Mouse (Mus musculus): ENCODE measurements around the gene Tmem171. TPM values are rescaled to one million over a fixed set of nuclear protein-coding genes. Genes with fewer than 3 reads are reported as not detected.
A peak's percentile ranks its signal among the peaks of the same experiment; 100 is the strongest.

The Tmem171 gene
- polyA plus RNA-seq, 1 experiment from 2014 or later: not detected

DNA sequence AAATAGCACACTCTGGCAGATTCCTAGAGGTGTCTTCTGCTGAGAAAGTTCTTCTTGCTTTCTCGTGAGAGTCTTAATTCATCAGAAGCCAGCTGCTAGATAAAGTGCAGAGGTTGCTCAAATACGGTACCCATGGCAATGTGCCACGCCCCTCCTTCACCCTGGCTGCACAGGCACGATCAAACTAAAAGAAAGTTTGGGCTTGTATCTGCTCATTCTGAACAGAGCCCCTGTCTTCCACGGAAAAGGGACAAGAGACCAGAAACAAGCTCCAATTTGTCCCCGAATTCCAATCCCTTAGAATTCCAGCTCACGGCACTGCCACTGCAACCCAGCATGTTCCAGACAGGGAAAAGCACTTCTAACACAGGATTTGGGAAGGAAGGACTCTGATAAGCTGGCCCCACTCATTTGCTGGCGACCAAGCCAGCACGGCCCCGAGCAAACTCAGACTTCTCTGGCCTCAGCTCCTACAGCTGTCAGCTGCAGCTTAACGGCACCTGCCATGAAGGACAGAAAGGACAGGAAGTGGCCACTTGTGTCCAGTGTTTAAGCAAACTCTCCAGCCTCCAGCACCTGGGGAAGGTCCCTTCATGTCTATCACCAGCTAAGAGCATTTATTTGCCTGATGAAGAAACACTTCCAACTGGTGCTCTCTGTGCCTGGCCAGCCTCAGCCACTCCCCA lies 4.9 kb downstream of the Tmem171 start:
- Histone ChIP-seq H3K27ac (no peak overlapping the region), H3K27me3 (ENCODE audit: poor library complexity, severe bottlenecking) (peaks cover 17% of the 10 kb centered on the region), H3K36me3 (replicated peaks) (no peaks in the 10 kb centered on the region), H3K9me3 (no peaks in the 10 kb centered on the region), H3K4me1 (peaks cover 3% of the 10 kb centered on the region), H3K4me3 (no peak overlapping the region)
- WGBS: 84% methylated on average over 11 of the region's 11 CpGs
- no peak for DNase-seq (ENCODE audit: extremely low spot score, low spot score)

DNA sequence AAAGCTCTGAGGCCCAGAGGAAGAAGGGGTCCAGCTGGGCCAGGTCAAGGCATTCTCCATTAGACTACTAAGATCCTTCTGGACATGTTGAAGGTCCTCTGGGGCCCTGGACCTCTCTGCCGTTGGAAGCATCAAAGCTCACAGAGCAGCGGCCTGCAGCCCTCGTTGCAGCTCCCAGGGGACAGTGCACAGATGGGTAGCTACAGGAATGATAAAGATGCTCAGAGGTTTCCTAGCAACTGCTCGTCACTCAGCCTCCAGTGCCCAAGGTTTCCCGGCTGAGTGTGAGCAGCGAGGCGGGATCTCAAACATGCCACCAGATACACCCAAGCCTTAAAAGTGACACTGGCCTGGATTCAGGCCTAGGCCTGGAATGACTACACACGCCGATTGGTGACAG lies 6.7 kb downstream of the Tmem171 start:
- Histone ChIP-seq H3K4me3 (no peak overlapping the region), H3K9me3 (no peaks in the 10 kb centered on the region), H3K27ac (no peak overlapping the region), H3K27me3 (ENCODE audit: poor library complexity, severe bottlenecking) (no peaks in the 10 kb centered on the region), H3K4me1 (no peaks in the 10 kb centered on the region), H3K36me3 (replicated peaks) (no peaks in the 10 kb centered on the region)
- 80% methylated on average over 9 of the region's 9 CpGs for WGBS
- no peak for DNase-seq (ENCODE audit: extremely low spot score, low spot score)

DNA sequence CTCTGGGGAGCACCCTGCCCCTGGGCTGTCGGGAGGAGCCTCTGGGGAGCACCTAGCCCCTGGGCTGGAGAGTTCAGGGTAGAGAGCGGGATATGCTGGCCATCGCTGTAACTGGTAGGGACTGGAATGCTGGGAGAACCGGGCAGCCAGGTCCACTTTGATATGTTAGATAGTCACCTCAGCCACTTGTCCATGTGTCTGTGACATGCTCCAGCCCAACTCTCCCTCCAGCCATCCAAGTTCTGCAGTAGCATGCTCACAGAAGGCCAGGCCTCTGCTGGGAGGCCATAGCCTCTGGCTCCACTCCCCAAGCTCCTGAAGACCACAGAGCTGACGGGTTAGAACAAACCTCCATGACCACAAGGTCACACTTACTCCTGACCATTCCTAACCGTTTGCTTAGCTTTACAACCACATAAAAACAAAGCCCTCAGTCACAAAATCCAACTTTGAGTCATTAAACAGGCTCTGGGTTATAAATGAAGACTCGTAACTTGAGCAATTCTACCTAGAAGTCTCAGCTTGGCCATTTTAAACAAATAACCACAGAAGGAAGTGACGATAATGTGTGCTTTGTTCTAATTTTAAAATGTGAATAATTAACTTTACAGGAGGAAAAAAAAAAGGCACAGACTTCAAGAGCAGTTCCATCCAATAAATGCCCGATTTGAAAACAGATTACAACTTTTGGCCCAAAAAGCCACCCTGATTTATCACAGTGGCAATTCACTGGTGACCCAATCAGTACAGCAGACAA lies 10.3 kb downstream of the Tmem171 start:
- no peak for DNase-seq (ENCODE audit: extremely low spot score, low spot score)
- no peak overlapping the region for H3K27ac ChIP-seq
- H3K36me3 ChIP-seq (replicated peaks): no peaks in the 10 kb centered on the region
- H3K27me3 ChIP-seq (ENCODE audit: poor library complexity, severe bottlenecking): no peaks in the 10 kb centered on the region
- H3K4me1 ChIP-seq: peaks cover 10% of the 10 kb centered on the region
- WGBS: 86% methylated on average over 9 of the region's 9 CpGs
- H3K9me3 ChIP-seq: no peaks in the 10 kb centered on the region
- H3K4me3 ChIP-seq: no peak overlapping the region

DNA sequence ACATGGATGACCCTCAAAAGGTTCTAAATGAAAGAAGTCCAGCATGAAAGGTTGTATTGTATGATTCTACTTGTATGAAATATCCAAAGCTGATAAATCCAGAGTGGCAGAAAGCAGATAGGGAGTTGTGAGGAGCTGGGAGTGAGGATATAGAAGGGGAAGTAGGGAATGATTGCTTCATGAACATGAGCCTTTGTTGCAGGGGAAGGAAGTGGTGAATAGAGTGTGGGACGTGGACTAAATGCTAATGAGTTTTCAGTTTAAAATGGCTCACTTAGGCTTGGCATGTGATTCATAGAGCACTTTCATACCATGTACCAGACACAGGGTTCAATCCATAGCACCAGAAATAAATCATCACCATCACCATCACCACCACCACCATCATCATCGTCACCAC lies 11.2 kb downstream of the Tmem171 start:
- Histone ChIP-seq H3K27me3 (ENCODE audit: poor library complexity, severe bottlenecking) (no peaks in the 10 kb centered on the region), H3K4me3 (no peak overlapping the region), H3K27ac (no peak overlapping the region), H3K9me3 (no peaks in the 10 kb centered on the region), H3K36me3 (replicated peaks) (no peaks in the 10 kb centered on the region), H3K4me1 (peaks cover 14% of the 10 kb centered on the region)
- no peak for DNase-seq (ENCODE audit: extremely low spot score, low spot score)
- 85% methylated on average over 2 of the region's 2 CpGs for WGBS

DNA sequence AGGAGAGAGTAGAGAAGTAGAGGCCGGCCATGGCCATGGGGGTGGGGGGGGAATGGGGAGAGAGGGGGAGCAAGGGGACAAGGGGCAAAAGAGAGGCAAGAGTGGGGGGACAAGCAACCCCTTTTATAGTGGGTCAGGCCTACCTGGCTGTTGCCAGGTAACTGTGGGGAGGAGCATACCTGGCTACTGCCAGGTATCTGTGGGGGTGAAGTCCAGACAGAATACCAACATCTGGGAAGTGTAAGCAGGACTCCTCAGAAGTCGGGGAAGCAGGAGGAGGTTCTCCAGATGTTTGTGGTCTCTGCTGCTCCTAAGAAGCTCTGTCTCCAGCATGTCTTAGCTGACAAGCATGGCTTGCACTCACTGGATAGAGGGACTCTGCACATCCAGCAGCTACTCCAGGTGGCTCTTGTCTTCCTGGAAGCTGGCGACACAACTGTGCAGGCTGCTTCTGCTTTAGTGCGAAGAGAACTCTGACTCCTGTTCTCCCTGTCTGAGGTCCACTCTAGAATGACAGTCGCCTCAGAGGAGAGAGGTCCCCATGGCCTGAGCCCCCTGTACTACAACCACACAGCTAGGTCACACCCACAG lies 14.1 kb downstream of the Tmem171 start:
- H3K27ac ChIP-seq: no peak overlapping the region
- no peaks in the 10 kb centered on the region for H3K27me3 ChIP-seq (ENCODE audit: poor library complexity, severe bottlenecking)
- no peaks in the 10 kb centered on the region for H3K9me3 ChIP-seq
- peaks cover 14% of the 10 kb centered on the region for H3K4me1 ChIP-seq
- H3K36me3 ChIP-seq (replicated peaks): no peaks in the 10 kb centered on the region
- H3K4me3 ChIP-seq: no peak overlapping the region
- DNase-seq (ENCODE audit: extremely low spot score, low spot score): no peak
- 89% methylated on average over 5 of the region's 5 CpGs for WGBS

DNA sequence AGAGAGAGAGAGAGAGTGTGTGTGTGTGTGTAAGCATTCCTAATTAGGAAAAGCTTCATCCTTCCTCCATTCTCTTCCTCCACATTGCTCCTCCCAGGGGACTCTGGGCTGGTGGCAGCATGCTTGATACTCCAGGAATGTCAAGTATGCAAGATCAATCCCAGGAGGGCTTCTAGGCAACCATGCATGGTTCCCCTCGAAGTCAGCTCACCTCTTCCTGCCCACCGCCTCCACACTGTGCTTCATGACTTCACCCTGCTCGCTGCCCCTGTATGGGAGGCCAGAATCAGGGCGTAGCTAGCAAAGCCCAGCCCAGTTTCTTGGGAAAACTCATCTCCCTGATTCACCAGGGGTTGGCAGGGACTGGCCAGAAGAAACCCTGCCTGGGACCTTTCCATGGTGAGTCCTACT lies 15.0 kb downstream of the Tmem171 start:
- DNase-seq (ENCODE audit: extremely low spot score, low spot score): no peak

DNA sequence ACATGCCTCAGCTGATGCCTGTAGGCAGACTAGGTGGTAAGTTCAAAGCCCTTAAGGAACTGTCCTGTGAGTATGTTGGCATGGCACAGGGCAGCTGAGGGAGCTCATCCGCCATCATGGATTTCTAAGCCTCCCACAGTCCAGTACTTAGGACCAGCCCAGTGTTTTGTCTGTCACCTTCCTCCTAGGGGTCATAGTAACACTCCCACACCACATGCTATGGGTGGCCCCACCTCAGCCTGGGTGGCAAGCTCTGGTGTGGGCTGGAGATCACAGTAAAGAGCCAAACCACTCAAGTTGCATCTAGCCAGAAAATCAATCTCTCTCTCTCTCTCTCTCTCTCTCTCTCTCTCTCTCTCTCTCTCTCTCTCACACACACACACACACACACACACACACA lies 15.4 kb downstream of the Tmem171 start:
- Histone ChIP-seq H3K27ac (no peak overlapping the region), H3K9me3 (no peaks in the 10 kb centered on the region), H3K36me3 (replicated peaks) (no peaks in the 10 kb centered on the region), H3K4me1 (peaks cover 14% of the 10 kb centered on the region), H3K4me3 (no peak overlapping the region), H3K27me3 (ENCODE audit: poor library complexity, severe bottlenecking) (no peaks in the 10 kb centered on the region)
- no peak for DNase-seq (ENCODE audit: extremely low spot score, low spot score)
- 81% methylated on average over 1 of the region's 1 CpGs for whole genome bisulfite sequencing

More for the DNA sequence above, 15.0 kb downstream of the Tmem171 start:
- 0 out of 2 replicates have a peak overlapping the region, but pooled peaks have one; percentile 6 for H3K27ac ChIP-seq
- no peaks in the 10 kb centered on the region for H3K27me3 ChIP-seq (ENCODE audit: poor library complexity, severe bottlenecking)
- no peaks in the 10 kb centered on the region for H3K9me3 ChIP-seq
- 60% methylated on average over 4 of the region's 4 CpGs for WGBS
- H3K36me3 ChIP-seq (replicated peaks): no peaks in the 10 kb centered on the region
- H3K4me3 ChIP-seq: no peak overlapping the region
- peaks cover 14% of the 10 kb centered on the region for H3K4me1 ChIP-seq

DNA sequence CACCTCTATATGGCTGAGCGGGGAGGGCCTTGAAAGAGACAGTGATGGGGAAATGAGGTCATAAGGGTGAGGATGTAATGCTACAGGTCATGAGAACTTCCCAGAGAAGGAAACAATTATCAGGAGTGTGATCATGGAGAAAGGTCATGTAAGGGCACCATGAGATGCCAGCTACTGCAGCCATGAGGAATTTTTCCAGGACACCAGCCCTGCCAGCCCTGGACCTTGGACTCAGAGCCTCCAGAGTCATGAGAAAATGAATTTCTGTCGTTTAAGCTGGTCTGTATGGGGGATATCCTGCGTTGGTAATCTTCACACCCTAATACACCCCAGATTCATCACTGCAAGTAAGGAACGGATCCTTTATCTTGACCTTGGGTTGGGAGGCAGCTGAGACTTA lies 20.7 kb downstream of the Tmem171 start:
- H3K27ac ChIP-seq: no peak overlapping the region
- H3K9me3 ChIP-seq: no peaks in the 10 kb centered on the region
- DNase-seq (ENCODE audit: extremely low spot score, low spot score): no peak
- WGBS: 82% methylated on average over 4 of the region's 4 CpGs
- no peak overlapping the region for H3K4me3 ChIP-seq
- no peaks in the 10 kb centered on the region for H3K36me3 ChIP-seq (replicated peaks)
- H3K4me1 ChIP-seq: peaks cover under 1% of the 10 kb centered on the region; the same call in 1 of the 2 replicates
- H3K27me3 ChIP-seq (ENCODE audit: poor library complexity, severe bottlenecking): no peaks in the 10 kb centered on the region

DNA sequence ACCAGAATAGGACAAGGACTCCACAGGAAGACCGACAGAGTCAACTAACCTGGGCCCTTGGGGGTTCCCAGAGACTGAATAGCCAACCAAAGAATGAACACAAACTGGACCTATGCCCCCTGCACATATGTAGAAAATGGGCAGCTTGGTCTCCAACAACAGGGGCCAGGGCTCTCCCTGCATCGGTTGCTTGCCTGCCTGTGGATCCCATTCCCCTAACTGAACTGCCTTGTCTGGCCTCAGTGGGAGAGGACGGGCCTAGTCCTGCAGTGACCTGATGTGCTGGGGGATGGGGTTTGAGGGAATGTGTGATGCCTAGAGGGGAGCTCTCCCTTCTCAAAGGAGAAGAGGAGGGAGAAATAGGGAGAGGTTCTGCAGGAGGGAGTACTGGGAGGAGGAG lies 25.3 kb downstream of the Tmem171 start:
- DNase-seq (ENCODE audit: extremely low spot score, low spot score): no peak
- Histone ChIP-seq H3K9me3 (no peaks in the 10 kb centered on the region), H3K27me3 (ENCODE audit: poor library complexity, severe bottlenecking) (no peaks in the 10 kb centered on the region), H3K36me3 (replicated peaks) (no peaks in the 10 kb centered on the region), H3K4me1 (no peaks in the 10 kb centered on the region), H3K4me3 (no peak overlapping the region), H3K27ac (no peak overlapping the region)
- WGBS: 75% methylated on average over 3 of the region's 3 CpGs

DNA sequence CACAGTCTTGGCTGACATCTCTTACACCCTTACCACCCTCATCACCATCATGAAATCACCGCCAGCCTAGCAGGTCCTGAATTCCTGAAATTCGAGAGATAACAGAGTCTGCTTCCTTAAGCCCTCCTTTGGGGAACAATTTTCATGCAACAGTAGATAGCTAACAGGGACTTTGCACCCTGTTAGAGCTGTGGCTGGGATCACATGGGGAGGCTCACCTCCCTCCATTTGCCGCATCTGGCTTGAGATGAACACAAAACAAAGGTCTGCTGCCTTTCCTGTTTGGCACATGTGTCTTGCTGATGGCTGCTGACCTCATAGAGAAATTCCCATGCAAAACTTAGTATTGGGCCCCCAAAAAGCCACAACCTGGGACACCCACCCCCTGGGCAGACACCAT lies 27.3 kb downstream of the Tmem171 start:
- H3K36me3 ChIP-seq (replicated peaks): no peaks in the 10 kb centered on the region
- H3K4me3 ChIP-seq: no peak overlapping the region
- no peaks in the 10 kb centered on the region for H3K9me3 ChIP-seq
- no peaks in the 10 kb centered on the region for H3K27me3 ChIP-seq (ENCODE audit: poor library complexity, severe bottlenecking)
- DNase-seq (ENCODE audit: extremely low spot score, low spot score): no peak
- no peak overlapping the region for H3K27ac ChIP-seq
- WGBS: 84% methylated on average over 3 of the region's 3 CpGs
- no peaks in the 10 kb centered on the region for H3K4me1 ChIP-seq

DNA sequence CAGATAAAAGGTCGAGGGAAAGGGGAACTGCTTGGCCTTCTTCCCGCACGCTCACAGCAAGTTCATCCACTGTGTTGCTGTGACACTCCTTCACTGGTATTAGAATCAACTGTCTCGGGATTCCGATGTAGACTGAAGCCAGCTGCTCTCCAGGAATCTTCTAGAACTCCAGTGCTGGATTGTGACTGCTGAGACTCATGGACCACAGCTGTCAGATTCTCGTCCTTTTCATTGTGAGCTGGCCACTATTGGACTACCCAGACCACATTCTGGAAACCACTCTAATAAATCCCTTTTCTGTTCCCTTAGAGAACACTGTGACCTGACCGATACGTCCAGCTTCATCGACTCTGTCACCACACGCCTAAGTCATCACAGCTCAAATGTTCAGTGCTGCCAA lies 29.4 kb downstream of the Tmem171 start:
- H3K4me1 ChIP-seq: no peaks in the 10 kb centered on the region
- 90% methylated on average over 10 of the region's 10 CpGs for WGBS
- no peak for DNase-seq (ENCODE audit: extremely low spot score, low spot score)
- H3K9me3 ChIP-seq: no peaks in the 10 kb centered on the region
- no peak overlapping the region for H3K27ac ChIP-seq
- no peaks in the 10 kb centered on the region for H3K27me3 ChIP-seq (ENCODE audit: poor library complexity, severe bottlenecking)
- no peaks in the 10 kb centered on the region for H3K36me3 ChIP-seq (replicated peaks)
- no peak overlapping the region for H3K4me3 ChIP-seq

DNA sequence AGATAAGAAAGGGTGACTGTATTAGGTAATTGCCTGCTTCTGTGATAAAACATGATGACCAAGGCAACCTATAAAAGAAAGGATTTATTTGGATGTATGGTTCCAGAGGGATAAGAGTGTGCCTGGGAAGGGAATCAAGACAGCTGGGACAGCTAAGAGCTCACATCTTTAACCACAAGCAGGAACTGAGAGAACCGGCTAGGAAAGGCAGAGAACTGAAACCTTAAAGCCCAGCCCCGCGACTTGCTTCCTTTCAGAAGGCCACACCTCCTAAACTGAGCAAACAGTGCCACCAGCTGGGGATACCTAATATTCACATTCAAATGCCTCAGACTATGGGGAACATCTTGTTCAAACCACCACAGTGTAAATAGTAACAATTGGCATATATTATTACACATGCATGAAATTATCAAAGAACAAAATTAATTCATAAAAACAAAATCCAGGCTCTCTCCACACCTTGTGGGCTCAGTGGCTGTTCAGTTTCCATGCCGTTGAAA lies 32.4 kb downstream of the Tmem171 start:
- WGBS: 87% methylated on average over 4 of the region's 4 CpGs
- Histone ChIP-seq H3K4me3 (no peak overlapping the region), H3K36me3 (replicated peaks) (no peaks in the 10 kb centered on the region), H3K4me1 (no peaks in the 10 kb centered on the region), H3K27me3 (ENCODE audit: poor library complexity, severe bottlenecking) (no peaks in the 10 kb centered on the region), H3K27ac (no peak overlapping the region), H3K9me3 (no peaks in the 10 kb centered on the region)
- no peak for DNase-seq (ENCODE audit: extremely low spot score, low spot score)

DNA sequence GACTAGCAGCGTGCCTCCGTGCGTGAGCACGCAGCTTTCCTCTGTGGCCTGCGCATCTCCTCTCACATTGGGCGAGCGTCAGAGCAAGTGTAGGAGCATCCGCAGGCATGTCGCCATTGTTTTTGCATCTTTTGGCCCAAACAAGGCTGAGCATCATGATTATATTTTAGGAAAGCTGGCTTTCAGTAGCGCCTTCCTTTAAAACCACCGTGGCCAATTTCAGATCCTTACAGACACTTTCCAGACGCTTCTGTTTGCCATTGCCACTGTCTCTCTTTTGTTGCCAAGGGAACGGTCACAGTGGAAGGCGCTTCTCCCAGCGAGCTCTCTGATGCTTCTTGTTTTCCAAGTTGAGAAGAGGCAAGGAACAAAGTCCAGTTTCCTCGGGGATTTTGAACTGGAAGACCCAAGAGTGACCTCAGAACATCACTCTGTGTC lies 38.6 kb downstream of the Tmem171 start:
- Histone ChIP-seq H3K4me1 (peaks cover 8% of the 10 kb centered on the region), H3K27me3 (ENCODE audit: poor library complexity, severe bottlenecking) (no peaks in the 10 kb centered on the region), H3K9me3 (no peaks in the 10 kb centered on the region), H3K36me3 (replicated peaks) (no peaks in the 10 kb centered on the region), H3K27ac (no peak overlapping the region), H3K4me3 (no peak overlapping the region)
- DNase-seq (ENCODE audit: extremely low spot score, low spot score): no peak
- 91% methylated on average over 16 of the region's 16 CpGs for WGBS

Measured in forebrain, embryonic 10.5 days (tissue).